Mouse (Mus musculus): ENCODE results near the gene Rhox13. TPM values are rescaled to one million over a fixed set of nuclear protein-coding genes. Genes with fewer than 3 reads are reported as not detected.

The Rhox13 gene
- not detected in 2 replicates for polyA plus RNA-seq (2015; fragmentation: Nextera tagmentation; extraction: Ambion mirVana)

- H3K9me3 ChIP-seq (ENCODE audit: low read length) = no peaks in the 10 kb centered on the region
- no peak for ATAC-seq
- DNase-seq (ENCODE audit: low spot score) = no peak
- no peak within 1 kb of the TSS for H3K9ac ChIP-seq (replicated peaks; ENCODE audit: low read depth)
- no peak within 1 kb of the TSS for H3K27ac ChIP-seq (ENCODE audit: low read length)
- H3K36me3 ChIP-seq (ENCODE audit: insufficient read depth, low read length) = no peaks in the 10 kb centered on the region
- H3K4me3 ChIP-seq (ENCODE audit: low read depth, low read length) = no peak within 1 kb of the TSS
- WGBS = 92% methylated on average over 20 of the region's 20 CpGs
- TF ChIP-seq EP300 (IDR thresholded peaks at IDR 0.05) (no peak), CTCF (IDR thresholded peaks at IDR 0.05) (no peak)
- H3K4me1 ChIP-seq (ENCODE audit: insufficient read depth, low read depth, low read length) = no peaks in the 10 kb centered on the region
- H3K4me2 ChIP-seq (replicated peaks; ENCODE audit: low read depth, low read length) = no peak within 1 kb of the TSS
- H3K27me3 ChIP-seq (replicated peaks; ENCODE audit: insufficient read depth, low read length) = no peaks in the 10 kb centered on the region
Observed at GRCm38 (mm10) chrX:38120982-38121381, at the start of gene Rhox13. TSS of gene Rhox13 (plus strand) at chrX:38121219.

- H3K4me2 ChIP-seq (replicated peaks; ENCODE audit: low read depth, low read length) = no peak overlapping the region
- 18% methylated on average over 12 of the region's 12 CpGs for WGBS
- H3K4me3 ChIP-seq (ENCODE audit: low read depth, low read length) = no peak overlapping the region
- H3K36me3 ChIP-seq (ENCODE audit: insufficient read depth, low read length) = no peaks in the 10 kb centered on the region
- ATAC-seq (no peak), DNase-seq (ENCODE audit: low spot score) (peak; percentile 17)
- no peak overlapping the region for H3K27ac ChIP-seq (ENCODE audit: low read length)
- H3K9me3 ChIP-seq (ENCODE audit: low read length) = no peaks in the 10 kb centered on the region
- H3K27me3 ChIP-seq (replicated peaks; ENCODE audit: insufficient read depth, low read length) = no peaks in the 10 kb centered on the region
- no peak overlapping the region for H3K9ac ChIP-seq (replicated peaks; ENCODE audit: low read depth)
- TF ChIP-seq CTCF (IDR thresholded peaks at IDR 0.05) (peak; percentile 70), EP300 (IDR thresholded peaks at IDR 0.05) (no peak)
- no peaks in the 10 kb centered on the region for H3K4me1 ChIP-seq (ENCODE audit: insufficient read depth, low read depth, low read length)
Observed at GRCm38 (mm10) chrX:38084226-38084625, 36.8 kb upstream of the Rhox13 start.

DNA sequence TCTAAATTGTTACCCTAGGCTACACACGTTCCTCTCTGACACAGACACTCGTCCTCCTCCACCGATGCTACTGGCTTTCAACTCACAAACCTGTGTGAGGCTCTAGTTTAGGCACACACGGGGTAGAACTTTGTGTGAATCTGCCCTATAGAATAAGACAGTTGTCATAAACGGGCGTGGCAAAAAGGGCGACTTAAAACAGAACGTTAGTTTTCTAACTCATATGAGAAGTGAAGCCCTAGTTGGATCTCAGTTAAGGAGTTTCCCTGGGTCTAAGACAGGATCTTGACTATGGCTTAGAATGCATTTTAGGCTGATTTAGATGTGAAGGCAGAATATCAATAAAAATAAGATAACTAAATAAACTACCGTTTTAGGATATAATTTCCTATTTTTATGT, 36.0 kb upstream of the Rhox13 start, which contains the start of gene Rhox11:
TSS of gene Rhox11 (minus strand) at position 101 of the 400 bp plus-strand sequence.
- TF ChIP-seq CTCF (IDR thresholded peaks at IDR 0.05) (no peak), EP300 (IDR thresholded peaks at IDR 0.05) (no peak)
- Histone ChIP-seq H3K4me1 (ENCODE audit: insufficient read depth, low read depth, low read length) (no peaks in the 10 kb centered on the region), H3K9me3 (ENCODE audit: low read length) (no peaks in the 10 kb centered on the region), H3K4me3 (ENCODE audit: low read depth, low read length) (no peak within 1 kb of the TSS), H3K9ac (replicated peaks; ENCODE audit: low read depth) (no peak within 1 kb of the TSS), H3K36me3 (ENCODE audit: insufficient read depth, low read length) (no peaks in the 10 kb centered on the region), H3K4me2 (replicated peaks; ENCODE audit: low read depth, low read length) (no peak within 1 kb of the TSS), H3K27me3 (replicated peaks; ENCODE audit: insufficient read depth, low read length) (no peaks in the 10 kb centered on the region), H3K27ac (ENCODE audit: low read length) (no peak within 1 kb of the TSS)
- 87% methylated on average over 9 of the region's 9 CpGs for WGBS
- DNase-seq (ENCODE audit: low spot score) = no peak
- ATAC-seq = no peak

GRCm38 (mm10) chrX:38110807-38111206, 10.2 kb upstream of the Rhox13 start, which contains the start of gene Rhox12:
TSS of gene Rhox12 (minus strand) at chrX:38110907.
- H3K4me2 ChIP-seq (replicated peaks; ENCODE audit: low read depth, low read length) = no peak within 1 kb of the TSS
- H3K27ac ChIP-seq (ENCODE audit: low read length) = no peak within 1 kb of the TSS
- DNase-seq (ENCODE audit: low spot score) (no peak), ATAC-seq (no peak)
- no peaks in the 10 kb centered on the region for H3K4me1 ChIP-seq (ENCODE audit: insufficient read depth, low read depth, low read length)
- H3K27me3 ChIP-seq (replicated peaks; ENCODE audit: insufficient read depth, low read length) = no peaks in the 10 kb centered on the region
- TF ChIP-seq CTCF (IDR thresholded peaks at IDR 0.05) (no peak), EP300 (IDR thresholded peaks at IDR 0.05) (no peak)
- no peak within 1 kb of the TSS for H3K4me3 ChIP-seq (ENCODE audit: low read depth, low read length)
- 73% methylated on average over 4 of the region's 4 CpGs for WGBS
- no peaks in the 10 kb centered on the region for H3K36me3 ChIP-seq (ENCODE audit: insufficient read depth, low read length)
- H3K9ac ChIP-seq (replicated peaks; ENCODE audit: low read depth) = no peak within 1 kb of the TSS
- H3K9me3 ChIP-seq (ENCODE audit: low read length) = no peaks in the 10 kb centered on the region

DNA sequence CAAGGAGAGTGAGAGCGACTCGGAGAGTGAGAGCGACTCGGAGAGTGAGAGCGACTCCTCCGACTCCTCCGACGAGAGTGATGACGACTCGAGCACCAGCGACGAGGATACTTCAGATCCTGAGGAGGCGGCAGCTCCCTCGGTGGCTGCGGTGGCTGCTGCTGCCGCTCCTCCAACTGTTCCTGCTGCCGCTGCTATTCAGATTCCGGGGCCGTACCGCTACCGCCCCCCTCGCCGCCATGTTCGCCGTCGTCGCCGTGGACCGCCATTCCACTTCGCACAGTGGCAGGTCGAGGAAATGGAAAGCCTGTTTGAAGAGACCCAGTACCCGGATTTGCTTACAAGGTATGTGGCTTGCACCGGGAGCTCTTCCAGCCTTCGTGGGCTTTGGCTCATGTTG, 459 bp downstream of the Rhox13 start:
- no peaks in the 10 kb centered on the region for H3K4me1 ChIP-seq (ENCODE audit: insufficient read depth, low read depth, low read length)
- DNase-seq (ENCODE audit: low spot score) = no peak
- H3K4me2 ChIP-seq (replicated peaks; ENCODE audit: low read depth, low read length) = no peak overlapping the region
- WGBS = 86% methylated on average over 29 of the region's 34 CpGs
- no peaks in the 10 kb centered on the region for H3K27me3 ChIP-seq (replicated peaks; ENCODE audit: insufficient read depth, low read length)
- H3K9ac ChIP-seq (replicated peaks; ENCODE audit: low read depth) = no peak overlapping the region
- no peak overlapping the region for H3K27ac ChIP-seq (ENCODE audit: low read length)
- no peak for ATAC-seq
- no peaks in the 10 kb centered on the region for H3K9me3 ChIP-seq (ENCODE audit: low read length)
- no peak for TF ChIP-seq CTCF (IDR thresholded peaks at IDR 0.05)
- TF ChIP-seq EP300 (IDR thresholded peaks at IDR 0.05) = no peak
- H3K4me3 ChIP-seq (ENCODE audit: low read depth, low read length) = no peak overlapping the region
- no peaks in the 10 kb centered on the region for H3K36me3 ChIP-seq (ENCODE audit: insufficient read depth, low read length)

DNA sequence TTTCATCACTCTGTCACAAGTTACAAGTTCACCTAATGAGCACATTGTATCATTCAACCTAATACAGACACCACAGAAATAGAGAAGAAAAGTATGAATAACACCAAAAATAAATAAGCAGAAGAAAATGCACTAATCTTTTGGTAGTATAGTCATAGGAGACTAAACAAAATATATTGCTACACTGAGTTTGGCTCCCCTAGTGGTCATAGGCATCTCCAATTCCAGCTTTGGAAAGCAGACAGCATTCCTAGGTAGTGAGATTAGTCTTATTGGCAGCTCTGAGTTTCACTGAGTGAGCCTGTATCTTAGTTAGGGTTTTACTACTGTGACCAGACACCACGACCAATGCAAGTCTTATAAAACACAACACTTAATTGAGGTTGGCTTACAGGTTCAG, 38.1 kb downstream of the Rhox13 start:
- Histone ChIP-seq H3K27me3 (replicated peaks; ENCODE audit: insufficient read depth, low read length) (no peaks in the 10 kb centered on the region), H3K36me3 (ENCODE audit: insufficient read depth, low read length) (no peaks in the 10 kb centered on the region), H3K9ac (replicated peaks; ENCODE audit: low read depth) (no peak overlapping the region), H3K4me3 (ENCODE audit: low read depth, low read length) (no peak overlapping the region), H3K9me3 (ENCODE audit: low read length) (no peaks in the 10 kb centered on the region), H3K4me1 (ENCODE audit: insufficient read depth, low read depth, low read length) (no peaks in the 10 kb centered on the region), H3K27ac (ENCODE audit: low read length) (no peak overlapping the region), H3K4me2 (replicated peaks; ENCODE audit: low read depth, low read length) (no peak overlapping the region)
- no peak for DNase-seq (ENCODE audit: low spot score)
- no peak for ATAC-seq
- 62% methylated on average over 1 of the region's 1 CpGs for WGBS
- TF ChIP-seq EP300 (IDR thresholded peaks at IDR 0.05) (no peak), CTCF (IDR thresholded peaks at IDR 0.05) (peak; percentile 44)

- H3K4me3 ChIP-seq (ENCODE audit: low read depth, low read length) = no peak overlapping the region
- ATAC-seq (no peak), DNase-seq (ENCODE audit: low spot score) (no peak)
- H3K36me3 ChIP-seq (ENCODE audit: insufficient read depth, low read length) = no peaks in the 10 kb centered on the region
- TF ChIP-seq CTCF (IDR thresholded peaks at IDR 0.05) = no peak
- no peak for TF ChIP-seq EP300 (IDR thresholded peaks at IDR 0.05)
- H3K27me3 ChIP-seq (replicated peaks; ENCODE audit: insufficient read depth, low read length) = no peaks in the 10 kb centered on the region
- H3K27ac ChIP-seq (ENCODE audit: low read length) = no peak overlapping the region
- WGBS = 71% methylated on average over 3 of the region's 3 CpGs
- H3K9me3 ChIP-seq (ENCODE audit: low read length) = no peaks in the 10 kb centered on the region
- no peak overlapping the region for H3K4me2 ChIP-seq (replicated peaks; ENCODE audit: low read depth, low read length)
- no peak overlapping the region for H3K9ac ChIP-seq (replicated peaks; ENCODE audit: low read depth)
- H3K4me1 ChIP-seq (ENCODE audit: insufficient read depth, low read depth, low read length) = no peaks in the 10 kb centered on the region
Observed at GRCm38 (mm10) chrX:38165315-38165714, 44.3 kb downstream of the Rhox13 start.
